Mouse (Mus musculus): ENCODE measurements around the gene Gm28510. TPM values are rescaled to one million over a fixed set of nuclear protein-coding genes. Genes with fewer than 3 reads are reported as not detected.

Gene Gm28510
- polyA plus RNA-seq (2017; shearing (Covaris generic)): not detected

DNA sequence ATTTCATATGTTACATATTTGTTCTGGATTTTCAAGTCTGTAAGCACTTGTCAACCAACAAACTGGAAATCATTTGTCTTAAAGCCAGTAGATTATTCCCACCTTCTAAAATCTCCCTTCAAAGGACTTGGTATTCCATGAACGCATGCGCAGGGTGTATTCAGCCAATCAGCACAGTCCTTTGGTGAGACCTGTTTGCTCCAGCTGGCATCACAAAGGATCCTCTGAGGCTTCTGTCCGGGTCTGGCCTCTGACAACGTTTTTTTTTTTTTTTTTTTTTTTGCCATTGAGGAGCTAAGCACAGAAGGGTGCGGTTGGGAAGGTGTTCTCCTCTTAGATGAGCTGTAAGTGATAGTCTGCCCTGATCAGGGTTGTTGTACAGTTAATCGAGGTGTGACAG lies at the start of gene Gm28510:
Gene Gm28510 (plus strand): TSS at position 301 of the 400 bp plus-strand sequence.

Other genes with a start within 250 kb of the Gm28510 start
- gene Gm20834, start 88.1 kb upstream of the Gm28510 start, polyA plus RNA-seq (2017; shearing (Covaris generic)): not detected
- not detected for gene Gm20737, start 123.3 kb downstream of the Gm28510 start, polyA plus RNA-seq (2017; shearing (Covaris generic))
- gene Gm21775, start 140.7 kb downstream of the Gm28510 start, polyA plus RNA-seq (2017; shearing (Covaris generic)): not detected
- gene Gm21900, start 203.6 kb downstream of the Gm28510 start, polyA plus RNA-seq (2017; shearing (Covaris generic)): not detected